Mouse (Mus musculus) layer of hippocampus, adult 11-12 months (tissue): ENCODE data around the gene Selplg.
"Not testable (repeated sequence)": the region's sequence is repeated elsewhere in the genome, so short reads cannot be mapped to it uniquely, and the experiment has no call there.

Source experiments
- DNase-seq: peaks from one replicate; pipeline ENCODE4 v3.0.0; 2022; ENCODE audit warnings: low spot score

Selplg gene

GRCm38 (mm10) chr5:113824228-113824627 is 8.2 kb downstream of the Selplg start:
- DNase-seq: no peak

- DNase-seq: no peak
Measured at GRCm38 (mm10) chr5:113818572-113818971, 13.9 kb downstream of the Selplg start.

GRCm38 (mm10) chr5:113815638-113816152 is 16.7 kb downstream of the Selplg start:
- DNase-seq: peak; percentile 63

- no peak for DNase-seq
Measured at GRCm38 (mm10) chr5:113815041-113815389, 17.4 kb downstream of the Selplg start.

- no peak for DNase-seq
Measured at GRCm38 (mm10) chr5:113814111-113815040, 18.1 kb downstream of the Selplg start.

- DNase-seq: no peak
Measured at GRCm38 (mm10) chr5:113813608-113814007, 18.8 kb downstream of the Selplg start.

- DNase-seq: no peak
Measured at GRCm38 (mm10) chr5:113812638-113813037, 19.8 kb downstream of the Selplg start.

GRCm38 (mm10) chr5:113811824-113812420 is 20.5 kb downstream of the Selplg start:
- not testable (repeated sequence) for DNase-seq

GRCm38 (mm10) chr5:113810111-113810510 is 22.3 kb downstream of the Selplg start:
- no peak for DNase-seq

- no peak for DNase-seq
Measured at GRCm38 (mm10) chr5:113808177-113808576, 24.3 kb downstream of the Selplg start.

- no peak for DNase-seq
Measured at GRCm38 (mm10) chr5:113807712-113808111, 24.7 kb downstream of the Selplg start.

- DNase-seq: no peak
Measured at GRCm38 (mm10) chr5:113806414-113806813, 26.0 kb downstream of the Selplg start.

- DNase-seq: no peak
Measured at GRCm38 (mm10) chr5:113805301-113805700, 27.1 kb downstream of the Selplg start.

- no peak for DNase-seq
Measured at GRCm38 (mm10) chr5:113804395-113804966, 28.0 kb downstream of the Selplg start.

GRCm38 (mm10) chr5:113800280-113800679 is 32.2 kb downstream of the Selplg start, which contains the start of gene Tmem119:
Tmem119 (minus strand) TSS chr5:113800516.
- DNase-seq: no peak

GRCm38 (mm10) chr5:113799691-113800090 is 32.8 kb downstream of the Selplg start:
- DNase-seq: no peak

GRCm38 (mm10) chr5:113798525-113798924 is 33.9 kb downstream of the Selplg start:
- no peak for DNase-seq

- DNase-seq: no peak
Measured at GRCm38 (mm10) chr5:113797149-113797882, 35.1 kb downstream of the Selplg start.

GRCm38 (mm10) chr5:113796401-113797148 is 35.9 kb downstream of the Selplg start:
- DNase-seq: no peak

GRCm38 (mm10) chr5:113791197-113792095 is 41.0 kb downstream of the Selplg start:
- DNase-seq: no peak
